Mouse (Mus musculus) ES-Bruce4 (cell line): Measurements from ENCODE around the gene 4933411K16Rik.

Source experiments
- CTCF ChIP-seq: IDR thresholded peaks from one replicate; pipeline ENCODE4 v1.8.1; 2011; ENCODE audit warnings: low read depth, low read length
- EP300 ChIP-seq: IDR thresholded peaks from 2 replicates; pipeline ENCODE4 v1.6.1; 2011; ENCODE audit warnings: low read depth, low read length; ENCODE audit not compliant: insufficient read depth

DNA sequence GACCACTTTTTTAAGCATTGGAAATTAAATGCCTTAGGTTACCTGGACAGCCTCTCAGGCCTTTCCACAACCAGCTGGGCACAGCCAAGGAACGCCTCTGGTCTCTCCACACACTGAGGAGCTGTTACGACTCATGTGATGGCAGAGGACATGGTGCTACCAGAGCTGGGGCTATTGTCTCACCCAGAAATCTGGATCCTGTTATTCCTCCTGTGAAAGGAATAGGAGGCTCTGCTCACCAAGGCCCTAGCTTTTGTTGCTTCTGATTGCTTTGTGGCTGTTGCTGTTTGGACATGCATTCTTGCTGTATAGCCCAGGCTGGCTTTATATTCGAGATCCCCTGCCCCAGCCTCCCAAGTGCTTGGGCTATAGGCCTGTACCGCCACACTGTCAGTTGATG lies 35.8 kb upstream of the 4933411K16Rik start:
- TF ChIP-seq EP300 (no peak), CTCF (no peak)
